Mouse (Mus musculus): Measurements from ENCODE around the gene Lamtor5.

- no peak for TF ChIP-seq CTCF (IDR thresholded peaks at IDR 0.05; ENCODE audit: insufficient read depth, low read length)
- TF ChIP-seq POLR2A (IDR thresholded peaks at IDR 0.05; ENCODE audit: borderline replicate concordance, extremely low read depth, low read depth, low read length): no peak
Observed at GRCm38 (mm10) chr3:107239607-107240006, 39.1 kb upstream of the Lamtor5 start, which contains the start of gene Prok1.
